Mouse (Mus musculus) CH12.LX (cell line): ENCODE measurements around the gene Npepps.

Experiments
- CTCF ChIP-seq, 2 experiments: IDR thresholded peaks in 1 of 2; conservative IDR thresholded peaks in 1 of 2; 2 replicates each; pipeline ENCODE4 v1.5.1; 2011 to 2012; ENCODE audit warnings: low read depth in 2 of 2, low read length in 2 of 2, improper control_type of control experiment in 1 of 2, inconsistent platforms in 1 of 2, mild to moderate bottlenecking in 1 of 2, moderate library complexity in 1 of 2
- EP300 ChIP-seq: IDR thresholded peaks from 2 replicates; pipeline ENCODE4 v1.6.1; 2011; ENCODE audit warnings: low read length, improper control_type of control experiment
- HCFC1 ChIP-seq: IDR thresholded peaks from 2 replicates; pipeline ENCODE4 v1.6.1; 2012; ENCODE audit warnings: low read depth, mild to moderate bottlenecking, inconsistent platforms, low read length, improper control_type of control experiment
- NRF1 ChIP-seq: IDR thresholded peaks from 2 replicates; pipeline ENCODE4 v1.6.1; 2014; ENCODE audit warnings: low read depth, mild to moderate bottlenecking, inconsistent platforms, low read length, improper control_type of control experiment, moderate library complexity
- POLR2A ChIP-seq: IDR thresholded peaks from 2 replicates; pipeline ENCODE4 v1.6.1; 2011; ENCODE audit warnings: low read depth, mild to moderate bottlenecking, improper control_type of control experiment, low read length
- SMC3 ChIP-seq: IDR thresholded peaks from 2 replicates; pipeline ENCODE4 v1.6.1; 2011; ENCODE audit warnings: low read depth, low read length, improper control_type of control experiment
- ZKSCAN1 ChIP-seq: IDR thresholded peaks from 2 replicates; pipeline ENCODE4 v1.6.1; 2012; ENCODE audit warnings: low read depth, inconsistent platforms, low read length, improper control_type of control experiment, borderline replicate concordance

DNA sequence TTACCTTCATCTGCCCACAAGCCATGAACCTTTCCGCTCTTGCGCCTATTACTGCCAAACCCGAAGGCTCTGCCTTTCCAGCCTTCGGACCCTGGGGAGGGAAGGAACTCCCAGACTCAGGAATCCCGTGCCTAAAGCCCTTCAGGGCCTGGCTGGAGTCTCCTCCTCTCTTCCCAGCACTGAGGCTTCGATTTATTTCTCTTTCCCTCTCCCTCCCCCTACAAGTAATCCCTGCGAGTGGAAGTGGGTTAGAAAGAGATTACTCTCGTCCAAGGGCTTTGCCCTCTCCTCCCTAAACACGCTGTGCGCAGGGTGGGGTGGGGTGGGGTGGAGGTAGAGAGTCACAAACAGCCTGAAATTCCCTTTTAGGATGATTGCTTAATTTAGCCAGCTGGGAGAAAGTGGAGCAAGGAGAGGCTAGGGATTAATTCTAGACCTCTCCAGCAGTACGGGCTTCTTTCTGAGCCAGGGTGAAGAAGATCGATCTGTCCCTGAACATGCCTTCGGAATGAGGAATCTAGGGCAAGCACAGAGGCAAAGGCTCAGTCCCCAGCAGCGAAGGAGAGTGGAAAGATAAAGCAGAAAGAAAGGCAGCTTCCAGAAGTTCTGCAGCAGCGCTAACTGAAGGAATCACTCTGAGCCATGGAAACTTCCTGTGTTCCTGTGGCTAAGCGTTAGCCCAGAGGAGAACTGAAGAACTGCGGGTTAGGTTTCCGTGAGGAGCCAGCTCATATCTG is 30.6 kb upstream of the Npepps start:
- TF ChIP-seq POLR2A (no peak), ZKSCAN1 (no peak), CTCF (conservative IDR thresholded peaks at IDR 0.05 in 1 of 2, IDR thresholded peaks at IDR 0.05 in 1 of 2; ENCODE audit: low read depth in 2 of 2, low read length in 2 of 2) (no peak), HCFC1 (no peak), NRF1 (no peak), EP300 (no peak), SMC3 (no peak)
